Mouse (Mus musculus): Measurements from ENCODE around the gene Ddx49.

Gene Ddx49

DNA sequence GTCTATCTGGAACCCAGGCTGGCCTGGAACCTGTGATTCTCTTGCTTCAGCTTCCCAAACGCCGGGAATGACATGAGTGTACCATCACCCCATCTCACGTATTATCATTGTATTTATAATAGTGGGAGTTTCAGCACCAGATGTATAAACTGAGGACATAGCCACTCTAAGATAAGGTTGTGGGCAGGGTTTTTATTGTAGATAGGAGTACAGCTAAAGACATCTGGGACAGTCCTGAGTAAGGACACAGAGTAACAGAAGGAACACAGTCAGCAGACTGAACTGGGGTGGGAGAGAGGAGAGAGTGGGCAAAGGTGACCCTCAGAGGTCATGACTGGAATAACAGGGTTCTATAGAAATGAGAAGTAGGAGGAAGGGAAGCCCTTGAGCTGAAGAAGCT lies 34.6 kb downstream of the Ddx49 start:
- DNase-seq (ENCODE audit: low spot score in 2 of 2) = no peak

DNA sequence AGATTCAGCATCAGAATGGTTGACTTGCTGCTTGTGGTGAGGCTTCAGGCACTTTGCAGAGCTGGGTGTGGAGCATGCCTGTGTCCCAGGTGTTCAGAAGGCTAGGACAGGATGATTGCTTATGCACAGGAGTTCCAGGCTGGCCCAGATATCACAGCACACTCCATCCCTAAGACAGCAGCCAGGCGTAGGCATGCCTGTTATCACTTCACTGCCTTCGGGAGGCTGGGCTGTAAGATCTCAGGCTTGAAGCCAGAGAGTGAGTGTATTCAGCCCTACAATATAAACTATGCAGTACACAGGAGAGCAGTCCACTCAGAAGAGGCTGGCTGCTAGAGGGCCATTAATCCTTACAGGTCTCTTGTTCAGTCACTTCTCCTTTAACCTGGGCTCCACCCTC lies 43.2 kb downstream of the Ddx49 start:
- DNase-seq (ENCODE audit: low spot score in 2 of 2) = no peak

- no peak for DNase-seq (ENCODE audit: low spot score in 2 of 2)
Observed at GRCm38 (mm10) chr8:70258600-70258999, 43.7 kb downstream of the Ddx49 start.

GRCm38 (mm10) chr8:70257456-70257855 lies 44.8 kb downstream of the Ddx49 start:
- no peak for DNase-seq (ENCODE audit: low spot score in 2 of 2)

DNA sequence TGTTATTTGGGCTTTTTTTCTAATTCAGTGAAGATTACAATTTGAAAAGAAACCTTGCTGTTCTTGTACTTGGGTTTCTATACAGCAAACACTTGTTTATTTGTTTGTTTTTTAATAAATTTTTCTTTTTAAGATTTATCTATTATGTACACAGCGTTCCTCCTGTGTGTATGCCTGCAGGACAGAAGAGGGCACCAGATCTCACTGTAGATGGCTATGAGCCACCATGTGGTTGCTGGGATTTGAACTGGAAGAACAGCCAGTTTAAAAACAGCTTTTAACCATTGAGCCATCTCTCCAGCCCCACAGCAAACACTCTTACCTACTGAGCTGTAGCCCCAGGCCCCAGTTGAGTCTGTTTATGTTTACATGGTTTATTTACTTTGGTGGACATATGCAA lies 47.7 kb downstream of the Ddx49 start:
- no peak for DNase-seq (ENCODE audit: low spot score in 2 of 2)

- DNase-seq (ENCODE audit: low spot score in 2 of 2) = no peak
Observed at GRCm38 (mm10) chr8:70247841-70248240, 54.4 kb downstream of the Ddx49 start.

DNA sequence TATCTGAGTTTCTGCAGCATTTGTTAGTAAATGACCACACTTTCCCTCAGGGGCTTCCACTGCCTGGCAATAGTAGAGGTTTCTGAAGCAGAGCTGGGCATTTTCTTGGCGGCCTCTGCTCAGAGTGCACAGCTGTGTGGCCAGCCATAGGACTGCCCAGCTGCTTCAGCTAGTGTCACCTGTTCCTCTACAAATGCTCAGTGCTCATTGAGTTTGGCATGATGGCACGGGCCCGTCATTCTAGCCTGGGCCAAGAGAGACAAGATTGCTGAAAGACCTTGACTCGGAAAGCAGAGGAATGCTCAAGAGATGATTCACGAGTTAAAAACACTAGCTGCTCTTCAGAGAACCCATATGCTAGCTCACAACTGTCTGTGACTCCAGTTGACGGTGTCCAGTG lies 55.7 kb downstream of the Ddx49 start:
- no peak for DNase-seq (ENCODE audit: low spot score in 2 of 2)

Measured in urinary bladder, postnatal 4 days (tissue).